Mouse (Mus musculus) kidney, adult 2 months (tissue): Measurements from ENCODE around the gene Lyar. TPM values are rescaled to one million over a fixed set of nuclear protein-coding genes. Genes with fewer than 3 reads are reported as not detected.

ENCODE experiments used
- DNase-seq: peaks from one replicate; pipeline ENCODE4 v3.0.0; 2021
- H3K27ac ChIP-seq: fragments of 200-500 bp; 2 replicates; pipeline ENCODE4 v1.5.1; 2012; ENCODE audit warnings: low read depth, low read length, control low read depth, inconsistent platforms; ENCODE audit not compliant: insufficient read depth
- H3K27me3 ChIP-seq: fragments of 200-500 bp; replicated peaks from 2 replicates; pipeline ENCODE4 v1.6.1; 2012; ENCODE audit warnings: mild to moderate bottlenecking, moderate library complexity, low read length, inconsistent platforms; ENCODE audit not compliant: control insufficient read depth, insufficient read depth
- H3K36me3 ChIP-seq: fragments of 200-500 bp; 2 replicates; pipeline ENCODE4 v1.6.1; 2012; ENCODE audit warnings: mild to moderate bottlenecking, moderate library complexity, low read length, inconsistent platforms; ENCODE audit not compliant: control insufficient read depth, insufficient read depth
- H3K4me1 ChIP-seq: fragments of 200-500 bp; 2 replicates; pipeline ENCODE4 v1.6.1; 2011; ENCODE audit warnings: low read length; ENCODE audit not compliant: control insufficient read depth, insufficient read depth
- H3K4me3 ChIP-seq: fragments of 200-500 bp; 2 replicates; pipeline ENCODE4 v1.5.1; 2011; ENCODE audit warnings: mild to moderate bottlenecking, low read depth, low read length, control low read depth; ENCODE audit not compliant: insufficient read depth
- CTCF ChIP-seq: fragments of 200-500 bp; conservative IDR thresholded peaks from 2 replicates; pipeline ENCODE4 v1.5.1; 2011; ENCODE audit warnings: low read depth, mild to moderate bottlenecking, control low read depth, low read length, moderate library complexity, mixed read lengths; ENCODE audit not compliant: insufficient read depth, insufficient read length
- POLR2A ChIP-seq: fragments of 200-500 bp; IDR thresholded peaks from one replicate; pipeline ENCODE4 v1.6.1; 2011; ENCODE audit warnings: low read depth, low read length, control low read depth
- WGBS: fragments of 180-500 bp; shearing (Covaris S2); methylation state at CpG from one replicate; pipeline ENCODE4 v1.1.7; 2018; 5-methylcytosine and 5-hydroxymethylcytosine counted together
- polyA plus RNA-seq: library from polyadenylated mRNA; depleted of rRNA; stranded (reverse); fragments of >200 nt; gene quantifications from 2 replicates; pipeline ENCODE4 v1.2.3, GENCODE M21; 2012; rRNA removed

Gene Lyar
- polyA plus RNA-seq, 1 experiment = 5.3 TPM

- Histone ChIP-seq H3K4me1 (no peaks in the 10 kb centered on the region), H3K27ac (no peak overlapping the region), H3K4me3 (no peak overlapping the region), H3K36me3 (no peaks in the 10 kb centered on the region; the same call in 1 of the 2 replicates), H3K27me3 (no peaks in the 10 kb centered on the region)
- DNase-seq = no peak
- 98% methylated on average over 3 of the region's 3 CpGs for WGBS
- no peak for TF ChIP-seq CTCF
- no peak for TF ChIP-seq POLR2A
Observed at GRCm38 (mm10) chr5:38270942-38271341, 50.7 kb downstream of the Lyar start.

DNA sequence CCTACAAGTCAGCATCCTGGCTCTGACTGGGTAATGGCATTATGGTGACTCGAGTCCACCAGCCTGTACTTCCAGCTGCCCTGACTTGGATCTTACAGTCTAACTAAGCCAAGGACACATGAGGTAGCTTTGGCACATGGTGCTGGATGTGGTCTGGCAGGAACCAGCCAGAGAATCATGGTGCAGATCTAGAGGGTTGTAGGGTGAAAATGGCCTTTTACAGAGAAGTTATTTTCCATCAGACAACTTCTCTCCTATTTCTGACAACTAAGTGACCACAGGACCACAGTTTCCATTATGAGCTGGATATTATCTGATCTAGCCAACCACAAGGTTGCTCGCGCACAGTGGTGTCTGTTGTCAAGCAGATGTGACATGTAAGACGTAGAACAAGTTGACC, 53.6 kb downstream of the Lyar start:
- DNase-seq = no peak
- Histone ChIP-seq H3K4me3 (no peak overlapping the region), H3K36me3 (no peaks in the 10 kb centered on the region; the same call in 1 of the 2 replicates), H3K27me3 (peaks cover 2% of the 10 kb centered on the region), H3K4me1 (no peaks in the 10 kb centered on the region; the same call in 1 of the 2 replicates), H3K27ac (no peak overlapping the region)
- TF ChIP-seq CTCF (no peak), POLR2A (no peak)
- 88% methylated on average over 4 of the region's 4 CpGs for whole genome bisulfite sequencing

- WGBS = 18% methylated on average over 4 of the region's 4 CpGs
- TF ChIP-seq POLR2A (no peak), CTCF (no peak)
- no peak within 1 kb of the TSS for H3K27ac ChIP-seq
- DNase-seq = no peak
- H3K4me1 ChIP-seq = no peaks in the 10 kb centered on the region; the same call in 1 of the 2 replicates
- H3K36me3 ChIP-seq = no peaks in the 10 kb centered on the region; the same call in 1 of the 2 replicates
- peaks cover 2% of the 10 kb centered on the region for H3K27me3 ChIP-seq
- H3K4me3 ChIP-seq = no peak within 1 kb of the TSS
Observed at GRCm38 (mm10) chr5:38275771-38276170, 55.5 kb downstream of the Lyar start, which contains the start of gene Otop1. Gene Otop1 (plus strand): TSS chr5:38275972.

- no peak for TF ChIP-seq POLR2A
- no peak for TF ChIP-seq CTCF
- Histone ChIP-seq H3K27ac (no peak overlapping the region), H3K4me3 (no peak overlapping the region), H3K4me1 (no peaks in the 10 kb centered on the region; the same call in 1 of the 2 replicates), H3K36me3 (no peaks in the 10 kb centered on the region), H3K27me3 (peaks cover 2% of the 10 kb centered on the region)
- WGBS = 2% methylated on average over 19 of the region's 19 CpGs
- DNase-seq = no peak
Observed at GRCm38 (mm10) chr5:38276451-38276850, 56.2 kb downstream of the Lyar start.

DNA sequence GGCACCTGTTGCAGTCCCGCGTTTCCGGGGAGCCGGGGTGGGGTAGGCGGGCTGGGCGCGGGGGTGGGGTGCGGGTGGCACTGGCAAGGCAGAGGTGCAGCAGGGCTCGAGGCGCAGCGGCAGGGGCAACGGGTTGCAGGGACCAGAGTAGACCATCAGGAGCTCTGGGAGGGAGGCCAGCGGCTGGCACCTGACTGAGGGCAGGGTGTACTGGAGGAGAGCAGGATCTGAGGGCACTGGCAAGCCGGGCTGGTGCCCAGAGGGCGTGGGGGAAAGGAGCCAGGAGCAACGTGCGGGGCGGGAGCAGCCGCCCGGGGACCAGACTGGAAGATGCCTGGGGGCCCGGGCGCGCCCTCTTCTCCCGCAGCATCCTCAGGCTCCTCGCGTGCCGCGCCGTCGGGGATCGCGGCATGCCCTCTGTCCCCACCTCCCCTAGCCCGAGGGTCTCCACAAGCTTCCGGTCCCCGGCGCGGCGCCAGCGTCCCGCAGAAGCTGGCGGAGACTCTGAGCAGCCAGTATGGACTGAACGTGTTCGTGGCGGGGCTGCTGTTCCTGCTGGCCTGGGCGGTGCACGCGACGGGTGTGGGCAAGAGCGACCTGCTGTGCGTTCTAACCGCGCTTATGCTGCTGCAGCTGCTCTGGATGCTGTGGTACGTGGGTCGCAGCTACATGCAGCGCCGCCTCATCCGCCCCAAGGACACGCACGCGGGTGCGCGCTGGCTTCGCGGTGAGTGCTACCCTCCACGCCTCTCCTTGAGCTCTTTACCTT, 57.0 kb downstream of the Lyar start:
- no peak for DNase-seq
- Histone ChIP-seq H3K4me3 (no peak overlapping the region; the same call in 1 of the 2 replicates), H3K36me3 (no peaks in the 10 kb centered on the region), H3K27ac (no peak overlapping the region), H3K4me1 (no peaks in the 10 kb centered on the region; the same call in 1 of the 2 replicates), H3K27me3 (peaks cover 2% of the 10 kb centered on the region)
- TF ChIP-seq CTCF (no peak), POLR2A (no peak)
- 3% methylated on average over 65 of the region's 65 CpGs for WGBS

DNA sequence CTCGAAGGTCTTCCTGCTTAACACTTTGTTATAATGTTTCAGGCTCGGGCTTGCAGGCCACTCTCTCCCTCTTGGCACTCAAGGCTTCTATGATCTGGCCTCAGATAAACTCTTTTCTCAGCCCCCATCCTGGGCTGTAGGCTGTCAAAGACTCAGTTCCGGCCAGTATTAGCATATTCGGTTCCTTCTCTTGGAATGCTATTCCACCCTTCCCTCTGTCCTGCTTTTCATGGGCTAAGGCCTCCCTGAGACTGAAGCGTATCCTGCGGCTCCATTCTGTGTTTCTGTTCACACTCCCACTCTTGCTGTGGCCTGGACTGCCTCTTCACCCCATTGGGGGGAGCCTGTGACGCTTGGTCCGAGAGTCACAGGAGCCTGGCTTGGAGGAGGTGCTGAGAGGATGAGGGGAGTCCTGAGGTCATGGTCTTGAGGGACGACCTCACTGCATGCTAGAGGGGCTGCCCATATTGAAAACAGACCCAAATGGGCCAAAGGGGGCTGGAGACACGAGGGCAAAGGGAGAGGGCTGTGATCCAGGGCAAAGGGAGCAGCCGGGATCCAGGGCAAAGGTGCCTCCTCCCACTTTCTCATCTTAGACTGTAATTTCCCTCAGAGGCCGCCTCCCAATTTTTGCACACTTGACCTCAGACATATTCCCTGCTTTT, 57.8 kb downstream of the Lyar start:
- no peaks in the 10 kb centered on the region for H3K36me3 ChIP-seq
- TF ChIP-seq POLR2A (no peak), CTCF (no peak)
- no peak for DNase-seq
- H3K27me3 ChIP-seq = peaks cover 2% of the 10 kb centered on the region
- no peak overlapping the region for H3K4me3 ChIP-seq
- no peak overlapping the region for H3K27ac ChIP-seq
- H3K4me1 ChIP-seq = no peaks in the 10 kb centered on the region; the same call in 1 of the 2 replicates
- WGBS = 12% methylated on average over 12 of the region's 12 CpGs

DNA sequence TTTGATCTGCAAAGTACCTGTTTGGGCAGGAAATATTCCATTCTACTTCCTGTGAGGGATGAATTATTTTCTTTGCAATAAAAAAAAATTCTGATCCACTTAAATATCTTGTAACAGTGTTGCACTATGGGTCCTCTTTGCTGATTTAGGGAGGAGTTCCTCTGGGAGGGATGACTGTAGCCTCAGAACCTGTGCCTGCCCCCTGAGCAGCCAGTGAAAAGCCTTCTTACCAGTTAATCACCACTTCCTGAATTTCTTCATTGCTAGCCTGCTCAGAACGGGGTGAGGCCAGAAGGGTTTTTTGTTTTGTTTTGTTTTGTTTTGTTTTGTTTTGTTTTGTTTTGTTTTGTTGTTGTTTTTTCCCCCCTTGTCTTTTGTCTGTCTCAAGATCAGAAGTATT, 59.8 kb downstream of the Lyar start:
- Histone ChIP-seq H3K4me1 (no peaks in the 10 kb centered on the region; the same call in 1 of the 2 replicates), H3K36me3 (no peaks in the 10 kb centered on the region), H3K27ac (no peak overlapping the region), H3K4me3 (no peak overlapping the region), H3K27me3 (peaks cover 2% of the 10 kb centered on the region)
- WGBS = 7% methylated on average over 1 of the region's 1 CpGs
- no peak for DNase-seq
- TF ChIP-seq POLR2A (no peak), CTCF (no peak)

Other genes with a start within 250 kb of the Lyar start
- 25.7 and 32.2 TPM in 2 replicates for gene Stx18, start 181.7 kb upstream of the Lyar start, polyA plus RNA-seq
- 11.4 and 11.6 TPM in 2 replicates for gene Nsg1, start 60.6 kb upstream of the Lyar start, polyA plus RNA-seq
- gene Zbtb49, start within 50 bp of the Lyar start, polyA plus RNA-seq = 7.1 and 8.5 TPM in 2 replicates
- 33.3 and 40.6 TPM in 2 replicates for gene Tmem128, start 39.7 kb downstream of the Lyar start, polyA plus RNA-seq
- gene Otop1, start 55.5 kb downstream of the Lyar start, polyA plus RNA-seq = 3.3 and 5.1 TPM in 2 replicates
- not detected in 2 replicates for gene Drd5, start 98.9 kb downstream of the Lyar start, polyA plus RNA-seq